Mouse (Mus musculus) CH12.LX (cell line): Measurements from ENCODE around the gene Prrc2a. TPM values are rescaled to one million over a fixed set of nuclear protein-coding genes. Genes with fewer than 3 reads are reported as not detected.

Source experiments
- DNase-seq: peaks from one replicate; pipeline ENCODE4 v3.0.0-alpha.2; 2013; ENCODE audit errors: extremely low read depth
- H3K27ac ChIP-seq: 2 replicates; pipeline ENCODE4 v1.5.1; 2012; ENCODE audit warnings: low read depth, mild to moderate bottlenecking, control low read depth, moderate library complexity; ENCODE audit not compliant: insufficient read depth
- H3K27me3 ChIP-seq: replicated peaks from 2 replicates; pipeline ENCODE3; 2012; ENCODE audit warnings: inconsistent platforms
- H3K36me3 ChIP-seq, 2 experiments: replicated peaks in 1 of 2; 2 replicates each; pipeline versions ENCODE3 to v1.6.1; 2012; ENCODE audit warnings: inconsistent platforms in 1 of 2, low read length in 1 of 2, mild to moderate bottlenecking in 1 of 2, mixed read lengths in 1 of 2, moderate library complexity in 1 of 2; ENCODE audit not compliant: control insufficient read depth in 1 of 2, insufficient read depth in 1 of 2
- H3K4me1 ChIP-seq, 2 experiments: 2 replicates each; pipeline ENCODE4 v1.6.1; 2012; ENCODE audit warnings: inconsistent platforms in 1 of 2, moderate library complexity in 1 of 2; ENCODE audit not compliant: insufficient read depth in 2 of 2, control insufficient read depth in 1 of 2
- H3K4me2 ChIP-seq: 2 replicates; pipeline ENCODE4 v1.6.1; 2012; ENCODE audit warnings: low read depth, mild to moderate bottlenecking, control low read depth; ENCODE audit not compliant: poor library complexity, insufficient read depth, severe bottlenecking
- H3K4me3 ChIP-seq, 3 experiments: fragments of 150-350 bp in 1 of 3; sonication (generic) in 1 of 3; replicated peaks in 1 of 3; 2 replicates each; pipeline versions ENCODE3 to v1.5.1; 2011 to 2012; ENCODE audit warnings: low read depth in 2 of 3, low read length in 2 of 3, mild to moderate bottlenecking in 2 of 3, moderate library complexity in 2 of 3, control low read depth in 1 of 3, improper control_type of control experiment in 1 of 3, inconsistent platforms in 1 of 3, mixed read lengths in 1 of 3; ENCODE audit not compliant: poor library complexity in 1 of 3
- H3K79me2 ChIP-seq: replicated peaks from 2 replicates; pipeline ENCODE4 v1.6.1; 2012; ENCODE audit warnings: mild to moderate bottlenecking, moderate library complexity; ENCODE audit not compliant: control insufficient read depth, poor library complexity, insufficient read depth, severe bottlenecking; ENCODE audit errors: extremely low read depth
- H3K9ac ChIP-seq: 2 replicates; pipeline ENCODE4 v1.6.1; 2012; ENCODE audit warnings: low read depth, mild to moderate bottlenecking, control low read depth, moderate library complexity; ENCODE audit not compliant: insufficient read depth
- H3K9me3 ChIP-seq: replicated peaks from 2 replicates; pipeline ENCODE3; 2012; ENCODE audit warnings: low read length, inconsistent platforms, mixed read lengths
- CHD1 ChIP-seq: IDR thresholded peaks from 2 replicates; pipeline ENCODE4 v1.6.1; 2012; ENCODE audit warnings: low read depth, low read length, improper control_type of control experiment, inconsistent platforms
- CHD2 ChIP-seq: IDR thresholded peaks from 2 replicates; pipeline ENCODE4 v1.6.1; 2011; ENCODE audit warnings: low read length, improper control_type of control experiment
- E2F4 ChIP-seq: IDR thresholded peaks from 2 replicates; pipeline ENCODE4 v1.6.1; 2011; ENCODE audit warnings: low read depth, low read length, improper control_type of control experiment; ENCODE audit not compliant: insufficient replicate concordance
- EP300 ChIP-seq: IDR thresholded peaks from 2 replicates; pipeline ENCODE4 v1.6.1; 2011; ENCODE audit warnings: low read length, improper control_type of control experiment
- ETS1 ChIP-seq: conservative IDR thresholded peaks from 2 replicates; pipeline ENCODE4 v1.6.1; 2012; ENCODE audit warnings: low read depth, mild to moderate bottlenecking, inconsistent platforms, low read length, improper control_type of control experiment, moderate library complexity
- GABPA ChIP-seq: IDR thresholded peaks from 2 replicates; pipeline ENCODE4 v1.6.1; 2012; ENCODE audit warnings: low read depth, low read length, improper control_type of control experiment, inconsistent platforms; ENCODE audit not compliant: insufficient replicate concordance
- HCFC1 ChIP-seq: IDR thresholded peaks from 2 replicates; pipeline ENCODE4 v1.6.1; 2012; ENCODE audit warnings: low read depth, mild to moderate bottlenecking, inconsistent platforms, low read length, improper control_type of control experiment
- MAX ChIP-seq: IDR thresholded peaks from 2 replicates; pipeline ENCODE4 v1.6.1; 2011; ENCODE audit warnings: low read length, improper control_type of control experiment
- MAZ ChIP-seq: IDR thresholded peaks from 2 replicates; pipeline ENCODE4 v1.6.1; 2012; ENCODE audit warnings: low read depth, mild to moderate bottlenecking, inconsistent platforms, low read length, improper control_type of control experiment, moderate library complexity
- MEF2A ChIP-seq: IDR thresholded peaks from 2 replicates; pipeline ENCODE4 v1.6.1; 2014; ENCODE audit warnings: low read depth, mild to moderate bottlenecking, inconsistent platforms, low read length, improper control_type of control experiment, borderline replicate concordance
- MYC ChIP-seq: IDR thresholded peaks from 2 replicates; pipeline ENCODE4 v1.6.1; 2011; ENCODE audit warnings: low read depth, mild to moderate bottlenecking, improper control_type of control experiment, low read length
- NRF1 ChIP-seq: IDR thresholded peaks from 2 replicates; pipeline ENCODE4 v1.6.1; 2014; ENCODE audit warnings: low read depth, mild to moderate bottlenecking, inconsistent platforms, low read length, improper control_type of control experiment, moderate library complexity
- POLR2A ChIP-seq: IDR thresholded peaks from 2 replicates; pipeline ENCODE4 v1.6.1; 2011; ENCODE audit warnings: low read depth, mild to moderate bottlenecking, improper control_type of control experiment, low read length
- POLR2AphosphoS2 ChIP-seq: IDR thresholded peaks from 2 replicates; pipeline ENCODE4 v1.6.1; 2011; ENCODE audit warnings: low read depth, low read length, improper control_type of control experiment
- RCOR1 ChIP-seq: conservative IDR thresholded peaks from 2 replicates; pipeline ENCODE4 v1.6.1; 2012; ENCODE audit warnings: low read depth, mild to moderate bottlenecking, inconsistent platforms, low read length, improper control_type of control experiment
- SMC3 ChIP-seq: IDR thresholded peaks from 2 replicates; pipeline ENCODE4 v1.6.1; 2011; ENCODE audit warnings: low read depth, low read length, improper control_type of control experiment
- USF2 ChIP-seq: conservative IDR thresholded peaks from 2 replicates; pipeline ENCODE4 v1.6.1; 2011; ENCODE audit warnings: low read depth, low read length, improper control_type of control experiment
- dilution Hi-C: fragments of 300-500 bp; cut with MboI; formaldehyde crosslinking; loops from 2 replicates; pipeline ENCODE4 v1.14.3; 2020; ENCODE audit warnings: low sequenced_read_pairs; ENCODE audit not compliant: extremely low pct_unique_long_range_greater_than_20kb, extremely low pct_ligation_motif_present
- in situ Hi-C: fragments of 300-500 bp; cut with MboI; formaldehyde crosslinking; loops from 3 replicates; pipeline ENCODE4 v1.14.3; 2019; ENCODE audit warnings: low sequenced_read_pairs, low pct_ligation_motif_present, low pct_unique_long_range_greater_than_20kb, mixed read lengths
- polyA plus RNA-seq: library from polyadenylated mRNA; unstranded; fragments of >175 nt; gene quantifications from 2 replicates; pipeline ENCODE4 v1.2.1, GENCODE M21; 2012; ENCODE audit warnings: low read depth; ENCODE audit not compliant: insufficient read length
- total RNA-seq, 2 experiments: library from RNA; depleted of rRNA; stranded (reverse); fragments of 300-350 nt in 1 of 2; fragments of >200 nt in 1 of 2; gene quantifications; 2 replicates each; pipeline ENCODE4 v1.2.3; 2012 to 2014

The Prrc2a gene
- total and polyA plus RNA-seq, 3 experiments: 31.3 to 313 (median 80.4) TPM

DNA sequence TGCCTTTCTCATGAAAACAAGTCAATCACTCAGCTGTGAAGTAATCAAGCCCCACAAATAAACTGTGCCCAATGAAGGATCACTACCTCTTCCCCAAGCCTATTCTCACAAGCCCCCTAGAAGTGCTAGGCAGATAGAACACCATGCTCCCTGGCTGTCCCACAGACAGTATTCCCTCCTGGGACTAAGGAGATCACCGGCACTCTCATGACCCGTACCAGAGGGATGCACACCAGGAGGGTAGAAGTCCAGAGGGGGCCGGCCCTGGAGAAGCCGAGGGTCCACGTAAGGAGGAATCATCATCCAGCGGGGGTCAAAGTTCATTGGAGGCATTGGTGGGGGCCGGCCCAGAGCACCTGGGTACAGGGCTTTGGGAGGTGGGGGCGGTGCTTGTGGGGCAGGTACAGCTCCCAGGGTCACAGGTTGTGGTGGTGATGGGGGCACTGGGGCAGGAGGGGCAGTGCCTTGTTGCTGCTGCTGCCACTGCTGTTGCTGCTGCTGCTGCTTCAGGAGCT, 7.0 kb downstream of the Prrc2a start:
- no peak for DNase-seq
- dilution Hi-C loops: no loop called here
- Histone ChIP-seq H3K9ac (no peak overlapping the region), H3K79me2 (peaks cover 48% of the 10 kb centered on the region), H3K36me3 (peaks cover 93 to 100% of the 10 kb centered on the region in 2 experiments), H3K4me3 (no peak overlapping the region), H3K9me3 (no peaks in the 10 kb centered on the region), H3K27ac (no peak overlapping the region), H3K27me3 (no peaks in the 10 kb centered on the region), H3K4me1 (peaks cover 0 to 22% of the 10 kb centered on the region in 2 experiments; a peak in 2 of 4 replicates), H3K4me2 (no peak overlapping the region)
- TF ChIP-seq CHD1 (no peak), POLR2A (no peak; the same call in 1 of the 2 replicates), EP300 (no peak), GABPA (no peak), MAX (no peak), MAZ (no peak), NRF1 (no peak), CHD2 (no peak), MEF2A (no peak), SMC3 (no peak), HCFC1 (no peak)
- in situ Hi-C loops: no loop called here

DNA sequence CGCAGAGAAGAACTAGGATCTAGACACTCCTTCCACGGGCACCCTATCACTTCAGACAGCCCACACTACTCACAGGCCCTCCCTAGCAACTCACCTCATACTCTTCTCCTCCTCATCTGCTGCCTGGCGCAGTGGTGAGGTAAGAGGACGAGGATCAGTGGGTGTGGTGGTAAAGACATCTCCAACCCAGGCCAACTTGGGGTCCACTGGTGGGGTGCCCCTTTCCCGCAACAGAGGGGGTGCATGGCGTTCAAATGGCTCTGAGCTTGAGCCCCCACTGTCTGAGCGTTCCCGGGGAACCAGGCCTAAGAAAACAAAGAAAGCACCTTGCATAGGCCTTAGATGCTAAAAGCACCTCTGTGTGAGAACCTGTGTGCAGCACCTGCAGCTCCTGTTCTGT, 7.4 kb downstream of the Prrc2a start:
- Histone ChIP-seq H3K4me1 (peaks cover 0 to 18% of the 10 kb centered on the region in 2 experiments; a peak in 2 of 4 replicates), H3K9me3 (no peaks in the 10 kb centered on the region), H3K4me3 (no peak overlapping the region)

DNA sequence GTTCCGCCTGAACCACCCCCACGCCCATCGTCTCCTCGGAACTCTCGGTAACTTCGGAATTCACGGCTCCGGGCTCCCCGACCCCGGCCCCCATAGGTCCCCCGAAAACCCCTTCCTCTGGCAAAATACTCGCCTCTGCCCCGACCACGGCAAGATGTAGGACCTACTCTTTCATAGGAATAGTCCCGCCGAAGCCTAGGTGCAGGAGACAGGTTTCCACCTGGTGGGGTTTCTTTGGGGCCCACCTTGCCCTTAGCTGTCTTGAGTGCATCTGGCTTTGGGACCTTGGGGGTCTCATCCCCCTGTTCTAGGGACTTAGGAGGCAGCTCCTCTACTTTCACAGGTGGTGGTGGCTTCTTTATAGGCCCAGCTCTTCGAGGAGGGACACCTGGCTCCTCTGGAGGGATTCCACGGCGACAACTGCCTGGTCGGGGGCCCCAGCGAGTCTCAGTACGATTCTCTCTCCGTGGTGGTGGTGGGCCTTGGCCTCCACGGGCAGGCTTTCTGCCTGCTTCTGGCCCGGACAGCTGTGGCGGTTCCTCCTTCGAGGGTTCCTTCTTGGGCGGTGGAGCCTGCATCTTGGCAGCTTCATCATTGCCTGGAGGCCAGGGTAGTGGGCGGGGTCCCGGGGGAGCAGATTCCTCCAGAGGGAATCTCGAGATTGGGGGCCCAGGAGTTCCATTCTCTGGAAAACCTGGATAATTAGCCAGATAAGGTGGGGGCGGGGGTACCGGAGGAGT, 8.1 kb downstream of the Prrc2a start:
- peaks cover 97 to 99% of the 10 kb centered on the region in 2 experiments for H3K36me3 ChIP-seq
- in situ Hi-C loops (no loop called here), dilution Hi-C loops (no loop called here)
- H3K4me1 ChIP-seq: peaks cover 0 to 12% of the 10 kb centered on the region in 2 experiments; a peak in 2 of 4 replicates
- no peaks in the 10 kb centered on the region for H3K27me3 ChIP-seq
- H3K27ac ChIP-seq: no peak overlapping the region
- no peak overlapping the region for H3K4me2 ChIP-seq
- no peak overlapping the region for H3K9ac ChIP-seq
- DNase-seq: no peak
- H3K79me2 ChIP-seq: peaks cover 37% of the 10 kb centered on the region
- H3K9me3 ChIP-seq: no peaks in the 10 kb centered on the region
- no peak overlapping the region for H3K4me3 ChIP-seq
- TF ChIP-seq RCOR1: no peak
- no peak for TF ChIP-seq E2F4
- TF ChIP-seq USF2: no peak
- no peak for TF ChIP-seq POLR2AphosphoS2
- no peak for TF ChIP-seq MAZ

More for the DNA sequence above, 7.4 kb downstream of the Prrc2a start:
- Histone ChIP-seq H3K9ac (no peak overlapping the region), H3K4me2 (no peak overlapping the region), H3K36me3 (peaks cover 98 to 100% of the 10 kb centered on the region in 2 experiments), H3K27ac (no peak overlapping the region)
- in situ Hi-C loops: no loop called here
- TF ChIP-seq ETS1 (no peak), MYC (no peak), POLR2AphosphoS2 (no peak), POLR2A (no peak)
- TF ChIP-seq, all 38 proteins: peak for 0
- H3K27me3 ChIP-seq: no peaks in the 10 kb centered on the region
- H3K79me2 ChIP-seq: peaks cover 44% of the 10 kb centered on the region
- dilution Hi-C loops: no loop called here
- DNase-seq: no peak
